Mouse (Mus musculus): ENCODE results near the gene Rnf222. TPM values are rescaled to one million over a fixed set of nuclear protein-coding genes. Genes with fewer than 3 reads are reported as not detected.

Rnf222 gene
- polyA plus RNA-seq, 1 experiment from 2014 or later, result 0.05 TPM

DNA sequence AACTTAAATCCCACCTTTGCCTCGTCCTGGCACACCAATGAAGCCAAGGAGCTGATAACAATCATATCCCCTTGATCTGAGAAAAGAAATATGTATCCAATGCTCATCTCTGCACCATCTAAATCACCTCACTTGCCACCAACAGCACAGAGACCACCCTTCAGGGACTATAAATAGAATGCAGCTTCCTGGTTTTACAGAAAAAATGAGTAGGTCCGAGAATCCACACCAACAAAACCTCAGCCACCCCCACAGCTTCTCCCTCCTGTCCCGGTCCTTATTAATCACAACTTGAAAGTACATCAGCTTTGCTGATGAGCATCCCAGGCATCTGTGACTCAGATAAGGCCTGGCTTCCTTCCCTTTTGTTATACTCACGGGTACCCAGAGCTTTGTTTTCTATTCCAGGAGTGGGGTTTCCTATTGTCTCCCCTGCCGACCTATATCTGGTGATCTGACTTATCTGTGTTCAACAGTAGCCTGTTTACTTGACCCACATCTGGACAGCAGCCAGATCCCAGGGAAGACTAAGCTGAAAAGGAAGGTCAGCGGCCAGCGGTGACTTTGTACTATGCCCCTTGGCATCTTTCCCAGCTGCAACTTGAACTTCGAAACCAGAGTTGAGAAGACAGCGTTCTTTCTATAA lies 23.7 kb upstream of the Rnf222 start:
- no peak overlapping the region for H3K27ac ChIP-seq
- ATAC-seq (ENCODE audit: low FRiP score, low read depth), result no peak
- no peak overlapping the region for H3K4me3 ChIP-seq
- H3K4me1 ChIP-seq, result no peaks in the 10 kb centered on the region
- no peaks in the 10 kb centered on the region for H3K9me3 ChIP-seq
- H3K4me2 ChIP-seq (replicated peaks), result no peak overlapping the region
- no peaks in the 10 kb centered on the region for H3K27me3 ChIP-seq (replicated peaks)
- no peak overlapping the region for H3K9ac ChIP-seq
- WGBS, result 73% methylated on average over 9 of the region's 9 CpGs
- no peaks in the 10 kb centered on the region for H3K36me3 ChIP-seq

DNA sequence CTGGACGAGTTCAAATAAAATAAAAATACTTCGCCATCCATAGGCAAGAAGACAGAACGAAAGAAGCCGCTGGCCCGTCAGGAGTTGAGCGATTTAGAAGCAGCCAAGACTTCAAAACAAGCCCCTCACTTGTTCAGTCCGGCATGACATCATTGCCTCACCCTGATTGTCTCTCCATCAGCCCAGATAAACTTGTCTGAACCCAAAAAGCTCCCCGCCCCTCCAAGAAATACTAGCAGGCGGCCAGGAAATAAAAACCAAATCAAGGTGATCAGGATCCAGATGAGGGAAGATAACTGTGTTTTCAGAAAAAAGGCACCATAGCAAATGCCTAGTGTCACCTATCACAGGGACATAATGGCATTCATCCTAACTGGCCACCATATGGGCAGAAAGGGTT lies 17.1 kb upstream of the Rnf222 start:
- Histone ChIP-seq H3K9me3 (no peaks in the 10 kb centered on the region), H3K36me3 (no peaks in the 10 kb centered on the region), H3K4me2 (replicated peaks) (no peak overlapping the region), H3K27ac (no peak overlapping the region), H3K4me1 (no peaks in the 10 kb centered on the region), H3K4me3 (no peak overlapping the region), H3K27me3 (replicated peaks) (no peaks in the 10 kb centered on the region), H3K9ac (no peak overlapping the region)
- WGBS, result 86% methylated on average over 9 of the region's 9 CpGs
- no peak for ATAC-seq (ENCODE audit: low FRiP score, low read depth)

DNA sequence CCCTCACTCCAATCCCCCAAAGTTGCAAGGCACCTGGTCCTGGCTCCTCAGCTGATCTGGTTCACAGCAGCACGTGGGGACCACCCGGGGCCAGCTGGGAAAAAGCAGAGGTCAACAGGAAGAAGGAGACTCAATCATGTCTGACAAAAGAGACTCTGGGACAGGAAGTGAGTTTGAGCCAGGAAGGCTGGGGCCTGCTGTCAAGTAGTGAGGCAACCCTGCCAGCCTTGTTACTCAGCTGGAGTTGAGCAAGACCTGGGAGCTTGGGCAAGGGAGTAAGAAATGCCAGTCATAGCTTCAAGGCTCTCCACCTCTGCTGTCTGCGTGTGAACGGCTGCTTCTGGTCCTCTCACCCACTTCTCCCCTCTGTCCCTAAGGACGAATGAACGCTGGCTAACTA lies 16.6 kb upstream of the Rnf222 start, which contains the start of gene Ndel1:
Gene Ndel1, minus strand, starts transcription at position 111 of the 400 bp plus-strand sequence.
- no peak within 1 kb of the TSS for H3K4me3 ChIP-seq
- H3K27ac ChIP-seq, result no peak within 1 kb of the TSS
- no peak within 1 kb of the TSS for H3K9ac ChIP-seq
- H3K36me3 ChIP-seq, result no peaks in the 10 kb centered on the region
- ATAC-seq (ENCODE audit: low FRiP score, low read depth), result no peak
- H3K27me3 ChIP-seq (replicated peaks), result no peaks in the 10 kb centered on the region
- H3K4me2 ChIP-seq (replicated peaks), result no peak within 1 kb of the TSS
- no peaks in the 10 kb centered on the region for H3K9me3 ChIP-seq
- no peaks in the 10 kb centered on the region for H3K4me1 ChIP-seq
- 39% methylated on average over 6 of the region's 6 CpGs for WGBS

DNA sequence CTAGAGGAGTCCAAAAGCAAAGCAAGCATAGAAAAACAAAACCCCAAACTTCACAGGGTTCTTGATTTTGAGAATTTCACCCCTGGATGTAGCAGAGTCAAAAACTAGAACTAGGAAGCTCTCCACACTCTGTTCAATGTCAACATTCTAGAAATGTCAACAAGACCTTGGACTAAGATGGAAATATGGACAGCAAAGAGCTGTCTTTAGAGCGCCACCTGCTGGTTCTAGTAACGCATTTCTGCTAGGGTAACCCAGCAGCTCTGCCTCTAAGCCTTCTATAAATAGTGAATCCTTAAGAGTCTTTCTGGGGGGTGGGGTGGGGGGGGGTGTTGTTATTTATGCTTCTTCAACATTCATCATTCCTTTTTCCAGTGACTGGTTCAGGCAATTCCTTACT lies 13.5 kb upstream of the Rnf222 start:
- no peaks in the 10 kb centered on the region for H3K4me1 ChIP-seq
- H3K27ac ChIP-seq, result no peak overlapping the region
- H3K4me3 ChIP-seq, result no peak overlapping the region
- H3K4me2 ChIP-seq (replicated peaks), result no peak overlapping the region
- no peak overlapping the region for H3K9ac ChIP-seq
- no peaks in the 10 kb centered on the region for H3K27me3 ChIP-seq (replicated peaks)
- H3K36me3 ChIP-seq, result no peaks in the 10 kb centered on the region
- 0% methylated on average over 2 of the region's 2 CpGs for WGBS
- no peaks in the 10 kb centered on the region for H3K9me3 ChIP-seq
- ATAC-seq (ENCODE audit: low FRiP score, low read depth), result no peak

DNA sequence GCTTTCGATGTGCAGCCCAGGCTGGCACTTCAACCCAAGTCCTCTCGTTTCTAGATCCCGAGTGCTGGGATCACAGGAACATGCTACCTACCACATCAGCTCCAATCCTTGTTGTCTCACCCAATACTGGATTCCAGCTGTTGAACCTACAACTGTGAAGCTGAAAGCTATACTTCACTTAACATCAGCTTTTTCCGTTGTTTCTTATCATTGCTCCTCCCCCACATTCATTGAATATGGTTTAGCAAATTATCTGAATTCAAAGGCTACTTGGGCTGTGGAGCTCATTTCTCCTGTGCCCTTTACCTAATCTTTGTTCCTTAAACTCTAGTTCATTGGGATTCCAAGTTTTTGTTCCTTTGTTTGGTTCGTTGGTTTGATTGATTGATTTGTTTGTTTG lies 9.5 kb upstream of the Rnf222 start:
- Histone ChIP-seq H3K27ac (no peak overlapping the region), H3K4me2 (replicated peaks) (no peak overlapping the region), H3K4me3 (no peak overlapping the region), H3K9me3 (no peaks in the 10 kb centered on the region), H3K4me1 (no peaks in the 10 kb centered on the region), H3K27me3 (replicated peaks) (no peaks in the 10 kb centered on the region), H3K36me3 (no peaks in the 10 kb centered on the region), H3K9ac (no peak overlapping the region)
- 89% methylated on average over 5 of the region's 5 CpGs for WGBS
- no peak for ATAC-seq (ENCODE audit: low FRiP score, low read depth)

DNA sequence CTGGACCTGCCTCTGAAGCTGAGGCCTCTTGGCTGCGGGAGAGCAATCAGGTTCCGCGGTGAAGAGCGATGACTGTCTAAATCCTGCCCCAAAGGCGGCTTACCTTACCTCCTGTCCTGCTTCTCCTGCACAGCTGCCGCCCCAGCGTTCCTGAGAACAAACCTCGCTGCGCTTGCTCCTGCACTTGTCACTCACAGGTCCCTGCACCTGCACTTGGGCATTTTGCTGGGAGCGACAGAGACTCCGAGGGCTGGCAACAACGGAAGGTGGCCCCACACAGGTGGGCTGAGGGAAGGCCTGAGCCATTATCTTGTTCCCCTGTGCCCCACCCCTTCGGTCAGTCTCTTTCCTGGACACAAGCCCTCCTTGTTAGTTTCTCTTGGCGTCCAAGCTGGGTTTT lies 6.2 kb upstream of the Rnf222 start:
- H3K4me1 ChIP-seq, result no peaks in the 10 kb centered on the region
- H3K4me3 ChIP-seq, result no peak overlapping the region
- no peak overlapping the region for H3K9ac ChIP-seq
- H3K27ac ChIP-seq, result no peak overlapping the region
- no peaks in the 10 kb centered on the region for H3K27me3 ChIP-seq (replicated peaks)
- ATAC-seq (ENCODE audit: low FRiP score, low read depth), result no peak
- H3K4me2 ChIP-seq (replicated peaks), result no peak overlapping the region
- H3K9me3 ChIP-seq, result no peaks in the 10 kb centered on the region
- 25% methylated on average over 14 of the region's 14 CpGs for WGBS
- H3K36me3 ChIP-seq, result no peaks in the 10 kb centered on the region

DNA sequence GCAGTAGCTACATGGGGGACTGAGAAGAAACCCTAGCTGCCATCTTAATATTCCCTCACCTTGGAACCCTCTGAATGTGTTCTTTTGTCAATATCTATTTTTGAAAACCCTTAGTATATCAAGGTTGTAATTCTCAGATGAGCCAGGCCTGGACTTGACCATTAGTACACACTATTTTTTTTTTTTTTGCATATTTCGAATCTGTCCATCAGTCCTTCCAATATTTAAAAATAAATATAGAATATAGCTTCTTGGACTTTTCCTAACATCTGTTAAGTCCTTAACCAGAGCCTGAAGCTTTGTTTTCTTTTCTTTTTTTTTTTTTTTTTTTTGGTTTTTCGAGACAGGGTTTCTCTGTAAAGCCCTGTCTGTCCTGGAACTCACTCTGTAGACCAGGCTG lies 4.5 kb upstream of the Rnf222 start:
- H3K9me3 ChIP-seq, result no peaks in the 10 kb centered on the region
- no peaks in the 10 kb centered on the region for H3K36me3 ChIP-seq
- no peak overlapping the region for H3K27ac ChIP-seq
- no peak overlapping the region for H3K9ac ChIP-seq
- no peak for ATAC-seq (ENCODE audit: low FRiP score, low read depth)
- 77% methylated on average over 2 of the region's 2 CpGs for WGBS
- no peak overlapping the region for H3K4me3 ChIP-seq
- H3K27me3 ChIP-seq (replicated peaks), result no peaks in the 10 kb centered on the region
- H3K4me1 ChIP-seq, result no peaks in the 10 kb centered on the region
- no peak overlapping the region for H3K4me2 ChIP-seq (replicated peaks)

DNA sequence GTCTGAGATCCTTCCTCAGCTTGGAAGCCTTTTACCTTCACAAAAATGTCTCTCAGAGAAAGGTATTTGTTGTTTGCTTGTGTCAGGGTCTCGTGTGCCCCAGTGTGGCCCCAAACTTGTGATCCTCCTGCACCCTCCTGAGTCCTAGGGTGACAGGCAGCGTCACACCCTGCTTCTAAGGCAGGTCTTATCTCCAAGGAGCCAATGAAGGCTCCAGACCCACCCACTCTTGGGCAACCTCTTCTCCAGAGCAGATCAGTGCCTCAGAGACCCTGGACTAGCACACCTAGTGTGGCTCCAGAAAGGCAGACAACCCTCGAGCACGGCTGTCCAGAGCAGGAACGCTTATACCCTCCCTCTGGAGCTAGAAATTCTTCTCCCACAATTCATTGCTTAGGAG lies 4.0 kb upstream of the Rnf222 start:
- Histone ChIP-seq H3K4me2 (replicated peaks) (no peak overlapping the region), H3K36me3 (no peaks in the 10 kb centered on the region), H3K27ac (no peak overlapping the region), H3K9ac (no peak overlapping the region), H3K9me3 (no peaks in the 10 kb centered on the region), H3K4me1 (no peaks in the 10 kb centered on the region), H3K4me3 (no peak overlapping the region), H3K27me3 (replicated peaks) (no peaks in the 10 kb centered on the region)
- WGBS, result 77% methylated on average over 5 of the region's 5 CpGs
- ATAC-seq (ENCODE audit: low FRiP score, low read depth), result no peak

DNA sequence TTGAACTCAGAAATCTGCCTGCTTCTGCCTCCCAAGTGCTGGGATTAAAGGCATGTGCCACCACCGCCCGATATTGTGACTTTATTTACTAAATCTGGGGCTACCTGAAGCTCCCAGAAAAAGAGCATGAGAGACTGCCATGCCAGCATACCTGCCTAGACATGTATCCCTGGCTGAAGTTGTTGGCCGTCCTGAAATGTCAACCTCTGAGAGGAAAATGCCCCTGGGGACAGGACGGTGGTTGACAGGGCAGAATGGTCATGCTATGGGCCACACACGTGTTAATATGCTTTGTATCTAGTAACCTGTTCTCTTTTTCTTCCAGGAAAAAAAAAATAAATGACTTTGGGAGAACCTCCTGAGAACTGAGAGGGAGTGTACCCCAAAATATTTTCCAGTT lies 2.3 kb upstream of the Rnf222 start:
- H3K4me3 ChIP-seq, result no peak overlapping the region
- no peak overlapping the region for H3K4me2 ChIP-seq (replicated peaks)
- no peaks in the 10 kb centered on the region for H3K4me1 ChIP-seq
- H3K9me3 ChIP-seq, result no peaks in the 10 kb centered on the region
- no peak for ATAC-seq (ENCODE audit: low FRiP score, low read depth)
- H3K27ac ChIP-seq, result no peak overlapping the region
- H3K9ac ChIP-seq, result no peak overlapping the region
- no peaks in the 10 kb centered on the region for H3K36me3 ChIP-seq
- 81% methylated on average over 5 of the region's 5 CpGs for WGBS
- H3K27me3 ChIP-seq (replicated peaks), result no peaks in the 10 kb centered on the region

DNA sequence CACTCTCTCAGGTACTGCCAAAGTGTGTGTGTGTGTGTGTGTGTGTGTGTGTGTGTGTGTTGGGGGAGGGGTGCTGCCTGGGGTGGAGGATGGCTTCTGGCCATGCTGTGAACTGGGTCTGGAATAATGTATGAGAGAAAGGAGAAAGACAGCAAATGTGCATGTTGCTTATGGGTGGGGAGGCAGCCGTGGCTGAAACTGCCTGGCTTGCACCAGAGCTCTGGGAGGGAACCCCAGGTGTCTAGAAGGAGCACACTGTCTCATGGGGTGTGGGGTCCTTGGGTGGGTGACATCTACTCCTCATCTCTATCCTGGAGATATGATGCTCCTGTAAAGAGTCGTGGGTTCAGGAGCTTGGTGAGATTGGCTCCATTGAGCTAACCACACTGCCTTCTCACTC lies 300 bp downstream of the Rnf222 start:
- no peak overlapping the region for H3K4me3 ChIP-seq
- H3K4me2 ChIP-seq (replicated peaks), result no peak overlapping the region
- H3K9me3 ChIP-seq, result no peaks in the 10 kb centered on the region
- no peak overlapping the region for H3K9ac ChIP-seq
- H3K27ac ChIP-seq, result no peak overlapping the region
- H3K36me3 ChIP-seq, result no peaks in the 10 kb centered on the region
- WGBS, result 72% methylated on average over 2 of the region's 2 CpGs
- H3K27me3 ChIP-seq (replicated peaks), result no peaks in the 10 kb centered on the region
- H3K4me1 ChIP-seq, result no peaks in the 10 kb centered on the region
- no peak for ATAC-seq (ENCODE audit: low FRiP score, low read depth)

DNA sequence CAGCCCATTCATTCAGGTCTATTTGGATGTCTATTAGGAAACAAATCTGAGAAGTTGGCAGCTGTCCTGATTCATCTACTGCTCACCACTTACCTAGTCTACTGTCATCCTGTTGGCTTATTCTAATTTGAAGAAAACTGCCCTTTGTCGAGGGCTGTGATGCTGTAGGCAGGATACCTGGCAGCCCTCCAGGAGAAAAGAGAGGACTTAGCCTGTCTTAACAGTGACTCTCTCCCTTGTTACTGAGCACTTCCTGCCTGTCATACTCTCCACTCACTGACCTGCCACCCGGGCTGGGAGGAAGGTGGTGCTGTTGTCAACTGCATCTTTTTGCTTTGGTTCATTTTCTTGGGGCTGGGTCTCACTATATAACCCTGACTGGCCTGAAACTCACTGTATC lies 2.3 kb downstream of the Rnf222 start:
- H3K9me3 ChIP-seq, result no peaks in the 10 kb centered on the region
- WGBS, result 43% methylated on average over 2 of the region's 2 CpGs
- H3K27me3 ChIP-seq (replicated peaks), result no peaks in the 10 kb centered on the region
- H3K9ac ChIP-seq, result no peak overlapping the region
- H3K27ac ChIP-seq, result no peak overlapping the region
- no peak for ATAC-seq (ENCODE audit: low FRiP score, low read depth)
- H3K36me3 ChIP-seq, result no peaks in the 10 kb centered on the region
- no peak overlapping the region for H3K4me2 ChIP-seq (replicated peaks)
- H3K4me3 ChIP-seq, result no peak overlapping the region
- no peaks in the 10 kb centered on the region for H3K4me1 ChIP-seq

DNA sequence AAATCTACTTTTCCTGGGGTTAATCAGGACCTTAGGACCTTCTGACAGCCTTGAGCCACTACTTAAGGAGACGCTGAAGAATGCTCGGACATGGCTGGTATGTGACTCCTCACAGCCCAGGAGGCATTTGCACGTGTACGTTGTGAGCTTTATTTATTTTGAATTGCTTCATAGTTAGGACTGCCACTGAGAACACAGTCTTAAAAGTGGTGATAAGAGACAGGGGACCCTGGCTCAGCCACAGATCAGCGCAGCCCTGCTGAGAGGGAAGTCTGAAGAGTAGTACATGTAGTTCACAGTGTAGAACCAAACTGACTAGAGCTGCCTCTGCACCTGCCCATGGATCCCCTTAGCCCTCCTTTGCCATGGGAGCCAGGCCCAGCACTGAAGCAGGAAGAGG lies 3.5 kb downstream of the Rnf222 start:
- Histone ChIP-seq H3K27ac (no peak overlapping the region), H3K4me3 (no peak overlapping the region), H3K36me3 (no peaks in the 10 kb centered on the region), H3K27me3 (replicated peaks) (no peaks in the 10 kb centered on the region), H3K9me3 (no peaks in the 10 kb centered on the region), H3K4me2 (replicated peaks) (no peak overlapping the region), H3K4me1 (no peaks in the 10 kb centered on the region), H3K9ac (no peak overlapping the region)
- 78% methylated on average over 5 of the region's 5 CpGs for WGBS
- no peak for ATAC-seq (ENCODE audit: low FRiP score, low read depth)

DNA sequence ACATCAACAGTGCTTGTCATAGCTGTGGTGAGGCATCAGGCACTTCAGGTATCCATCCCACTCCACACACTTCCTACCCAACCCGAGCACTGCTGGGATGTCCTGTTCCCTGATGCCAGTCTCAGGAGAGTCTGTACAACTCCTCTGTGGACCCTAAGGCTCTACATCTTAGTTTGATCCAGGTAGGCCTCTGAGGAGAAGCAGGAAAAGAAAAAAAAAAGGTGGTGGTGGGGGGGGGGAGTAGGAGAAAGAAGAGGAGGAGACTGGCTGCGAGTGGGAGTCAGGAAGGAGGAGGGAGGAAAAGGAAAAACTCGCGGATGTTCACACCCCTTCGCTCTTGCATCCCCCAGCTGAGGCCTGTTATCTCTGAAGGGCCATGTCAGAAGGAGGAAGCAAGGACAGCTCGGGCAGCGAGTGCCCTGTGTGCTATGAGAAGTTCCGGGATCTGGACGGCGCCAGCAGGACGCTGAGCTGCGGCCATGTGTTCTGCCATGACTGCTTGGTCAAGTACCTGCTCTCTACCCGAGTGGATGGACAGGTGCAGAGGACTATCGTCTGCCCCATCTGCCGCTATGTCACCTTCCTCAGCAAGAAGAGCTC lies 4.0 kb downstream of the Rnf222 start:
- H3K4me2 ChIP-seq (replicated peaks), result no peak overlapping the region
- H3K4me1 ChIP-seq, result no peaks in the 10 kb centered on the region
- no peaks in the 10 kb centered on the region for H3K36me3 ChIP-seq
- H3K27me3 ChIP-seq (replicated peaks), result no peaks in the 10 kb centered on the region
- ATAC-seq (ENCODE audit: low FRiP score, low read depth), result no peak
- no peak overlapping the region for H3K27ac ChIP-seq
- H3K9ac ChIP-seq, result 0 out of 2 replicates have a peak overlapping the region, but pooled peaks have one; percentile 21
- H3K9me3 ChIP-seq, result no peaks in the 10 kb centered on the region
- no peak overlapping the region for H3K4me3 ChIP-seq
- 78% methylated on average over 15 of the region's 15 CpGs for WGBS
